Mouse (Mus musculus) activated CD4-positive, CD25-positive, alpha-beta regulatory T cell, adult 4 months (primary cell): ENCODE measurements around the gene Cdip1. TPM values are rescaled to one million over a fixed set of nuclear protein-coding genes. Genes with fewer than 3 reads are reported as not detected.
A peak's percentile ranks its signal among the peaks of the same experiment; 100 is the strongest.

Source experiments
- ATAC-seq: one replicate; pipeline ENCODE4 v1.8.0; 2017
- polyA plus RNA-seq, 2 experiments: library from polyadenylated mRNA; unstranded; fragments of 100-300 nt; shearing (Covaris generic); gene quantifications; one replicate each; pipeline ENCODE4 v1.2.1; 2017

The Cdip1 gene
- polyA plus RNA-seq, 2 experiments from 2014 or later: 27.3 to 27.6 TPM

GRCm38 (mm10) chr16:4768719-4769118, 21.4 kb downstream of the Cdip1 start:
- no peak for ATAC-seq

GRCm38 (mm10) chr16:4767012-4767790, 22.9 kb downstream of the Cdip1 start:
- no peak for ATAC-seq

DNA sequence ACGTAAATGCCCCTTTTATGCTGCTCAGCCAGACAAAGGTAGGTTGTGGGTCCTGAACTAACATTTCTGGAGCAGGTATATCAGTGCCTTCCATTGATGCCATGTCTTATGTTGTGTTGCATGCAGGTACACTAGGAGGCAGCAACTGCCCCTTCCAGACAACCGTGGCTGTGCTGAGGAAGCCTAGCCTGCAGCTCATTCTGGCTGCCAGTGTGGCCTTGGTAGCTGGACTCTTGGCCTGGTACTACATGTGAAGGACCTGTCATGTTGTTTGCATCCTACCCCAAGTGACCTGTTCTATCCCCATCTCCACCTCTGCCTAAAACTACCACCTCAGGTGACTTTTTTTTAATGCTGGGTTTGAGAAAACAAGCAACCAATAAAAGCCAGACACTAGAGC, 24.2 kb downstream of the Cdip1 start:
- ATAC-seq: no peak

DNA sequence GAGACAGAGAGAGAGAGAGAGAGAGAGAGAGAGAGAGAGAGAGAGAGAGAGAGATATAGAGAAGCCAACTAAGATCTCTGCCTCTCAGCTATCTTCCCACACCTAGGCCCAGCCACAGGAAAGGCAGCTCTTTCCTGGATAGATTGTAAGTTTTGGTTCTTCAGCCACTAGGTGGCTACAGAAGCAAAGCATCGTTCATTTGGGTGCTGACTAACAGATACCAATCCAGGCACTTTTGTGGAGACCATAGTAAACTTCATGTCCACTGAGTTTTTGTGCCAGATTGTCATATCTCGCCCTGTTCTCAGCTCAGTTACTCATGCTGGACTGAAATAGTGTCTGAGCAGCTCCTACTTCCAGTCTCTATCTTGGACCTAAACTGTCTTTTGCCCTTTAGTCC, 26.8 kb downstream of the Cdip1 start:
- ATAC-seq: peak; percentile 46

- ATAC-seq: no peak
Observed at GRCm38 (mm10) chr16:4762437-4762836, 27.7 kb downstream of the Cdip1 start.

GRCm38 (mm10) chr16:4756660-4757335, 33.3 kb downstream of the Cdip1 start:
- ATAC-seq: peak; percentile 56

- ATAC-seq: no peak
Observed at GRCm38 (mm10) chr16:4754045-4754444, 36.0 kb downstream of the Cdip1 start.

GRCm38 (mm10) chr16:4752155-4752554, 37.9 kb downstream of the Cdip1 start:
- ATAC-seq: no peak

GRCm38 (mm10) chr16:4742186-4742585, 47.9 kb downstream of the Cdip1 start:
- no peak for ATAC-seq

GRCm38 (mm10) chr16:4739994-4740393, 50.1 kb downstream of the Cdip1 start:
- no peak for ATAC-seq

DNA sequence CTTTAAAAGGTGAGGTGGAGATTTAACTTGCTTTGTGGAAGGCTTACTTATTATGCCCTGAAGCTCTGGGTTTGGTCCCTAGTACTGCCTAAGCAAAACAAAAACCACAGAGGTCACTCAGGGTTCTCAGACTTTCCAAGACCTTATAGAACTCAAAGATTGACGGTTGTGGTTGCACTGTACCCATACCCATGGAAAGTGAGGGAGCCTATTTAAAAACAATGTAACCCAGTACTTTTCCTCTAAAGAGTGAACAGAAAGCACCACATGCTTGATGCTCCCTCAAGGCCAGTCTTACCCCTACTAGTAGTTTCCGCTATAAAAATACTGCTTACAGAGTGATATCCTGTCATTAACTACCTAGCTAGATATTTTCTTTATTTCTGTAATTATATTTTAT, 53.8 kb downstream of the Cdip1 start:
- peak; percentile 79 for ATAC-seq

- ATAC-seq: no peak
Observed at GRCm38 (mm10) chr16:4730776-4731358, 59.2 kb downstream of the Cdip1 start.

- no peak for ATAC-seq
Observed at GRCm38 (mm10) chr16:4727963-4728362, 62.1 kb downstream of the Cdip1 start.

- no peak for ATAC-seq
Observed at GRCm38 (mm10) chr16:4727526-4727925, 62.6 kb downstream of the Cdip1 start.

DNA sequence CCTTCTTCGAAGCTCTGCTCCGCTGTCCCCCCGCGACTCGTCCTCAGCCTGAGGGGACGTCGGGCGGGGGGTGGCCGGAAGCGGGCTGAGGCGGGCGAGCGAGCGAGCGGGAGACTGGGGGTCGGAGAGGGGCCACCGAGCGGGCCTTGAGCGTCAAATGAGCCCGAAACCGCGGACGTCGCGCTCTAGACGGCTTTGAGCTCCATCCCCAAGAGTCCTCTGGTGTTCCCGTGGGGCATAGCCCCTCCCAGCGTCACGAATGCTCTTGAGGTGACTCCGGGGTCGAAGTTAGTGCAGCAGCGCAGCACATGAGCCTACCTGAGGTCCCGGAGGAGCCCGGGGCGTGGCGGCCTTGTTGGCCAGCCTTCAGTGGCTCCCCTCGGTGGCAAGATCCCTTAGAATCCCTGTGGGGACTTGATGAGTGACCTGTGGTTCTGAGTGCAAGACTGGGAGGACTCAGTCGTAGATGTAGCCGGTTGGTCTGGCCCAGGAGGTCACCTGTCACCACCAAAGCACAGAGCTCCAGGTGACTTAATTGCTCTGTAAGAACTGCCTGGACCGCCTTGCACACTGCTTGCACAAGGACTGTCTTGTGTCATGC, 63.5 kb downstream of the Cdip1 start:
- ATAC-seq: peak; percentile 62

DNA sequence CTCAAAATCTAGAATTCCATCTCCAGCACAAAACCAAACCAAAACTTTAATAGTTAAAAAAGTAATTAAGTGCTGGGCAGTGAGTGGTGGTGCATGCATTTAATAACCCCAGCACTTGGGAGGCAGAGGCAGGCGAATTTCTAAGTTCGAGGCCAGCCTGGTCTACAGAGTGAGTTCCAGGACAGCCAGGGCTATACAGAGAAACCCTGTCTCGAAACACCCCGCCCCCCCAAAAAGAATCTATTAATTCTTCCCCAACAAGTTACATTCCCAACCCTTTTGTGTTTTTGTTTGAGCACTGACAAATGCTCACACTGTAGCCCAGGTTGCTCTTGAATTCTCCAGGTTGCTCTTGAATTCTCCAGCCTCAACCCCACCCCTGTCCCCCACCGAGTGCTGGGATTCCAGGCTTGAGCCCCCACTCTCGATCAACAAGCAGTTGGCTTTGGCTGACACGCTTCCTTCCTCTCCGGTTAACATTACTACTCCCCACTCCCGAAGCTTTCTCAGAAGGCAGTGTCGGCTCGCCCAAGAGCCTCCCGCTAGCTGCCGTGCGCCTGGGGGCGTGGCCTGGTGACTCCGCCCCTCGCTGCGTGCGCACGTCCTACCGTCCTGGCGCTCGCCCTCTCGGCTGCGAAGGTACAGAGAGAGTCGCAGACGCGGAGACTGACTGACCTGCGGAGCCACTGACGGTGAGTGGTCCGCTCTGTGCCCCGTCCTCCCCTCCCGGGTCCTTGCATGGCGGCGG, 64.1 kb downstream of the Cdip1 start, which contains the start of gene Hmox2:
TSS of gene Hmox2 (plus strand) at position 582 of the 748 bp plus-strand sequence.
- peak; percentile 92 for ATAC-seq

GRCm38 (mm10) chr16:4725266-4725665, 64.8 kb downstream of the Cdip1 start:
- no peak for ATAC-seq

DNA sequence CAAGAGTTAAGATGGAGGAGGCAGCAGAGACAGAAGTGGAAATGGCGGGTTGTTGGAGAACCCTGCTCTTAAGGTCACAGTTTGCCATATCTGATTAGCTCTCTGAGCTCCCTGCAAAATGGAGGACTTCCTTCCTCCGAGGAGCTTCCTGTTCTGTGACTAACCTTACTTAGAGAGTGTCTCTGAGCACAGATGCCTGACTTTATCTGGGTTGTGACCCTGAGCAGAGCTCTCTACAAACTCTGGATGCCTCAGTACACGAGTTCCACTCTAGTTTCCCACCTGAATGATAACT, 67.2 kb downstream of the Cdip1 start:
- ATAC-seq: no peak

DNA sequence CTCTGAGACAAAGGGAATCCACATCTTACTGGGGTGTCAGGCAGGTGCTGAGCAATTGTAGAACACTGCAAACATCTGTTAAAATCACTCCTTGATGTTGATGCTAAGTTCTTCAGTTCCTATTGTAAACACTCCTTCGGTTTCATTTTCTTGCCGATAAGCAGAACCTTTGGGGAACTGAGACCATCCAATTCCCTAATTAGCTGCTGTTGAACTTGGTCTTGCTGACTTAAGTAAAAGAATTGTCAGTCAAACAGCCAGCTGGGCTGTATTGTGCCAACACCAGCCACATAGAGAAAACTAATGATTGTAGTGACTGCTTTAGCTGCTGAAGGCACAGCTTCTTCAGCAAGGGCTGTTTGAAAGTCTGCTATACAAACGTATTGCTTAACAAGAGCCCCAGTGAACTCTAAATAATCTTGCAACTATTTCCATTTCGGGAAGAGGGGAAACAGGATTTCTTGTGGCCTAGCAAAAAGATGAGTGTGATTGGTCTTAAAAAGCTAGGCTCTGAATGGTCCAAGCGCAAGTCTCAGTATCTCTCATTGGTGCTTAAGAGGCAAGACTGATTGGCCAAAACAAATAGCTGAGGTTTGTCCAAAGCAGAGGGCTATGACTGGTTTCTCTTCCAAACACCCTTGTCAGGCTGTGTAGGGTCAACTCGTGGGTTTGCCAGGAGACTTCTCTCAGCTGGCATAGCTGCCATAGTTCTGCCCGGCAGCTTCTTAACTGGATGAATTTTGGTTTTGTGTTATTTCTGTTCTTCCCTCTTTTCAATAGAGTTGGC, 67.8 kb downstream of the Cdip1 start:
- ATAC-seq: no peak

- peak; percentile 65 for ATAC-seq
Observed at GRCm38 (mm10) chr16:4718753-4719518, 71.2 kb downstream of the Cdip1 start, which contains the start of gene Nmral1. Nmral1 (minus strand) TSS chr16:4719356.

DNA sequence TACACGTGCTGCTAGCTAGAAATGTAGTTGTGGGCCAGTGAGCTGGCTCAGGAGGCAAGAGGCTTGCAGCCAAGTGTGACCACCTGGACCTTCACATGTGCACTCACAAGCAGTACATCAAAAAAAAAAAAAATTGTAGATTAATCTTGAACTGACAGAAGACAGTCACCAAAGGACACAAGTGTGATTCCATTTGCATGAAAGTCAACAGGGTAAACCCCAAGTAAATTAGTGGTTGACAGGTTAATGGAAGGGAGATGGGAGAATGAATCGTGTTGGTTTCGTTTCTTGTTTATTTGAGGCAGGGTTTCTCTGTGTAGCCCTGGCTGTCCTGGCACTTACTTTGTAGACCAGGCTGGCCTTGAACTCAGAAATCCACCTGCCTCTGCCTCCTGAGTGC, 72.2 kb downstream of the Cdip1 start:
- ATAC-seq: no peak
